Mouse (Mus musculus): ENCODE results near the gene Prrt2. TPM values are rescaled to one million over a fixed set of nuclear protein-coding genes. Genes with fewer than 3 reads are reported as not detected.

The Prrt2 gene
- polyA plus RNA-seq, 1 experiment from 2014 or later = 3.2 TPM

DNA sequence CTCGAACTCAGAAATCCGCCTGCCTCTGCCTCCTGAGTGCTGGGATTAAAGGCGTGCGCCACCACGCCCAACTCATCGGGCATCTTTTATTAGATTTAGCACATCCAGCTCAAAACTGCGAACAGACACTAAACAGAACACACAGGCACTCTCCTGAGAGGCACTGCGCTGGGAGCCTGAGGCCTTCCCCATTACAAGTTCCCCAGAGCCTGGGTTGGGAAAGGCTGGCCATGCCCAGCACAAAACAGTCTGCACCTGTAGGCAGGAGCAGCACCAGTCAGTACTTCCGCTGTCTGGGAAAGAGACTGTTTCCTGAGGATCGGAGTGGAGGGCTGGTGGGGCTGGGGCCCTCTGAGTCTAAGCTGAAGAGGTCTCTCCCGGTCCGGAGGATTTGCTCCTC, 6.0 kb downstream of the Prrt2 start:
- Histone ChIP-seq H3K27me3 (ENCODE audit: control insufficient read depth, insufficient read depth, low read length) (no peaks in the 10 kb centered on the region), H3K27ac (replicated peaks in 1 of 2; ENCODE audit: control insufficient read depth in 1 of 2, insufficient read depth in 1 of 2, low read depth in 2 of 2, low read length in 2 of 2) (no peak overlapping the region)

DNA sequence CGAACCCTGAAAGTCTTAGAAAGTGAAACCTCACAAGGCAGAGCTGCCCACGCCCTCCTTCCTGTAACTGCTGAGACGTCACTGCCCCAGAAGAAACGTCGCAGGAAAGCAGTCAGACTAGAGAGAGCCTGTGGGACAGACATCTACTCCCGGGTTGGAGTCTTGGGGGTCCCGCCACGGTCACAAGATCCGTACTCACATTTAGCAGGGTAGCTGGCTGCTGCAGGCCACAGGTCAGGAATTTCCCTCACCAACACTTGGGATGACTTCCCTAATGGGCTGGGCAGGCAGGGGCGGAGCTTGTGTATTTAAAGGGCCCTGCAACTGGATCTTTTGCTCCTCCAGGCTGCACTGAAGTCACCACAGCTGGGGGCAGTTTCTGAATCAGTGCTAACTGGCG, 6.7 kb downstream of the Prrt2 start, which contains the start of gene Mvp:
TSS of gene Mvp (minus strand) at position 302 of the 400 bp plus-strand sequence.
- Histone ChIP-seq H3K4me2 (ENCODE audit: low read length) (peak within 1 kb of the TSS; percentile 81), H3K9ac (ENCODE audit: low read length) (peak within 1 kb of the TSS; percentile 63), H3K4me3 (ENCODE audit: control insufficient read depth in 1 of 2, insufficient read depth in 1 of 2, low read depth in 1 of 2, low read length in 2 of 2) (peak within 1 kb of the TSS; percentile 46 to 62), H3K27ac (replicated peaks in 1 of 2; ENCODE audit: control insufficient read depth in 1 of 2, insufficient read depth in 1 of 2, low read depth in 2 of 2, low read length in 2 of 2) (no peak within 1 kb of the TSS), H3K36me3 (ENCODE audit: control insufficient read depth, insufficient read depth, low read length) (peaks cover 31% of the 10 kb centered on the region), H3K4me1 (ENCODE audit: control insufficient read depth in 2 of 2, insufficient read depth in 2 of 2, low read length in 2 of 2) (peaks cover 15 to 31% of the 10 kb centered on the region in 2 experiments), H3K9me3 (ENCODE audit: control insufficient read depth, low read length) (no peaks in the 10 kb centered on the region), H3K27me3 (ENCODE audit: control insufficient read depth, insufficient read depth, low read length) (no peaks in the 10 kb centered on the region)
- 26% methylated on average over 11 of the region's 11 CpGs for WGBS
- no peak for ATAC-seq (ENCODE audit: insufficient number of reproducible peaks, insufficient read depth, low FRiP score, low read depth)

More for the DNA sequence above, 6.0 kb downstream of the Prrt2 start:
- Histone ChIP-seq H3K4me3 (ENCODE audit: control insufficient read depth in 1 of 2, insufficient read depth in 1 of 2, low read depth in 1 of 2, low read length in 2 of 2) (no peak overlapping the region), H3K9ac (ENCODE audit: low read length) (peak overlapping the region; percentile 16; the same call in 1 of the 2 replicates), H3K36me3 (ENCODE audit: control insufficient read depth, insufficient read depth, low read length) (peaks cover 31% of the 10 kb centered on the region), H3K9me3 (ENCODE audit: control insufficient read depth, low read length) (no peaks in the 10 kb centered on the region), H3K4me2 (ENCODE audit: low read length) (peak overlapping the region; percentile 67; the same call in 1 of the 2 replicates), H3K4me1 (ENCODE audit: control insufficient read depth in 2 of 2, insufficient read depth in 2 of 2, low read length in 2 of 2) (peaks cover 15 to 32% of the 10 kb centered on the region in 2 experiments)
- WGBS = 89% methylated on average over 12 of the region's 12 CpGs
- ATAC-seq (ENCODE audit: insufficient number of reproducible peaks, insufficient read depth, low FRiP score, low read depth) = no peak

DNA sequence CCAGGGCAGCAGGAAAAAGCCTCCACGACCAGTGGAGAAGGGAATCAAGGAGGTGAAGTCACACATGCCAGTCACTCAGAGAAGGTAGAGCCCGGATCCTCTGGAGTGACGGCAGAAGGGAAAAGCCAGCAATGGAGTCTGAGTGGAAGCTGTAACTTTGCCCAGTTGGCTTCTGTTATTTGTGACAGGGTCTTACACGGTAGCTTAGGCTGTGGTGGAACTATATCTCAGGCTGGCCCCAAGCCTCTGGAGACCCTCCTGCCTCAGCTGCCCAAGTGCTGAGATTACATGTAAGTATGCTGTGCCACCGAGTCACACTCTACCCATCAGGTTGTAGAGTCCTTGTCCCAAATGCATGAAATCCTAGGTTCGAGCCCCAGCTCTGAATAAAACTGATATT, 7.6 kb downstream of the Prrt2 start:
- no peak overlapping the region for H3K4me3 ChIP-seq (ENCODE audit: control insufficient read depth in 1 of 2, insufficient read depth in 1 of 2, low read depth in 1 of 2, low read length in 2 of 2)
- H3K4me1 ChIP-seq (ENCODE audit: control insufficient read depth in 2 of 2, insufficient read depth in 2 of 2, low read length in 2 of 2) = peaks cover 18 to 36% of the 10 kb centered on the region in 2 experiments
- no peak for ATAC-seq (ENCODE audit: insufficient number of reproducible peaks, insufficient read depth, low FRiP score, low read depth)
- H3K36me3 ChIP-seq (ENCODE audit: control insufficient read depth, insufficient read depth, low read length) = peaks cover 31% of the 10 kb centered on the region
- H3K9ac ChIP-seq (ENCODE audit: low read length) = no peak overlapping the region
- peak overlapping the region; percentile 67 for H3K4me2 ChIP-seq (ENCODE audit: low read length)
- no peaks in the 10 kb centered on the region for H3K9me3 ChIP-seq (ENCODE audit: control insufficient read depth, low read length)
- 90% methylated on average over 6 of the region's 6 CpGs for WGBS
- no peak overlapping the region for H3K27ac ChIP-seq (replicated peaks in 1 of 2; ENCODE audit: control insufficient read depth in 1 of 2, insufficient read depth in 1 of 2, low read depth in 2 of 2, low read length in 2 of 2)
- H3K27me3 ChIP-seq (ENCODE audit: control insufficient read depth, insufficient read depth, low read length) = no peaks in the 10 kb centered on the region

GRCm38 (mm10) chr7:127012845-127013244, 8.2 kb downstream of the Prrt2 start:
- Histone ChIP-seq H3K4me3 (ENCODE audit: control insufficient read depth in 1 of 2, insufficient read depth in 1 of 2, low read depth in 1 of 2, low read length in 2 of 2) (no peak overlapping the region), H3K9me3 (ENCODE audit: control insufficient read depth, low read length) (no peaks in the 10 kb centered on the region), H3K27me3 (ENCODE audit: control insufficient read depth, insufficient read depth, low read length) (no peaks in the 10 kb centered on the region), H3K9ac (ENCODE audit: low read length) (no peak overlapping the region), H3K27ac (replicated peaks in 1 of 2; ENCODE audit: control insufficient read depth in 1 of 2, insufficient read depth in 1 of 2, low read depth in 2 of 2, low read length in 2 of 2) (no peak overlapping the region), H3K4me1 (ENCODE audit: control insufficient read depth in 2 of 2, insufficient read depth in 2 of 2, low read length in 2 of 2) (peaks cover 21 to 36% of the 10 kb centered on the region in 2 experiments), H3K4me2 (ENCODE audit: low read length) (no peak overlapping the region), H3K36me3 (ENCODE audit: control insufficient read depth, insufficient read depth, low read length) (peaks cover 31% of the 10 kb centered on the region)
- ATAC-seq (ENCODE audit: insufficient number of reproducible peaks, insufficient read depth, low FRiP score, low read depth) = no peak
- 91% methylated on average over 10 of the region's 10 CpGs for WGBS

DNA sequence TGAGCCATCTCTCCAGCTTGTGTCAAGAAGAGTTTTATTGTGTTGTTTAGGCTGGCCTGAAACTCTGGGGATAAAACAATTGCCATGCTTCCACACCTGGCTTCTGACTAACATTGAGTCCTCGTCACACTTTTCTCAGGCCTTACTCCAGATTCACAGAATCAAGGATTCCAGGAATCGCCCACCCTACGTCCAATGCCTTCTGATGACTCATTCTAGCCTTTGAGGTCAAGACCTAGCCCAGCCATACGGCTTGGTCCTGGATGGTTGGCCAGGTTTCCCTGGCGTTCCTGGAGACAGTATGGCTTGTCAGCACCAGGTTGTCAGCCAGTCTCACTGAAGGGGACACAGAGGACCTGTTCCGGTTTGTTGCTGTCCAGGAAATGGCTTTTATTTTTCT, 8.6 kb downstream of the Prrt2 start:
- WGBS = 71% methylated on average over 6 of the region's 6 CpGs
- peaks cover 21 to 32% of the 10 kb centered on the region in 2 experiments for H3K4me1 ChIP-seq (ENCODE audit: control insufficient read depth in 2 of 2, insufficient read depth in 2 of 2, low read length in 2 of 2)

DNA sequence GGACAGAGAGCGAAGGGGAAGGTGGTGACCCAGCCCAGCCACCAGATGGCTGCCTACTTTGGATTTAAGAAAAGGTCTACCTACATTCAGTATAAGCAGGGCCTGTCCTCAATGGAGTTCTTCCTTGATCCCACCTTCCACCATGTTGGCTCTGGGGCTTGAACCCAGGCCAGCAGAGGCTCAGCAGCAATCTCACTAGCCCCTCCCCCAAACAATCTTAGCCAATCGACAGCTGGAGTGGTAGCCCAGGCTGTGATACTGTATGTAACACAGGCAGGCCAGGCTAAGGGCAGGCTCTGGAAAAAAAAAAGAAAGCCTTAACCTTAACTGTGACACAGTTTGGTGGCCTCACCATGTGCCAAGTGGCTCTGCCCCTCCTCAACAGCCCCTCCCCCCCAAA, 9.3 kb downstream of the Prrt2 start:
- H3K4me2 ChIP-seq (ENCODE audit: low read length) = no peak overlapping the region
- H3K9ac ChIP-seq (ENCODE audit: low read length) = no peak overlapping the region
- H3K4me3 ChIP-seq (ENCODE audit: control insufficient read depth in 1 of 2, insufficient read depth in 1 of 2, low read depth in 1 of 2, low read length in 2 of 2) = no peak overlapping the region
- peaks cover 31% of the 10 kb centered on the region for H3K36me3 ChIP-seq (ENCODE audit: control insufficient read depth, insufficient read depth, low read length)
- no peaks in the 10 kb centered on the region for H3K27me3 ChIP-seq (ENCODE audit: control insufficient read depth, insufficient read depth, low read length)
- H3K4me1 ChIP-seq (ENCODE audit: control insufficient read depth in 2 of 2, insufficient read depth in 2 of 2, low read length in 2 of 2) = peaks cover 21 to 32% of the 10 kb centered on the region in 2 experiments
- 65% methylated on average over 2 of the region's 2 CpGs for WGBS
- H3K27ac ChIP-seq (replicated peaks in 1 of 2; ENCODE audit: control insufficient read depth in 1 of 2, insufficient read depth in 1 of 2, low read depth in 2 of 2, low read length in 2 of 2) = no peak overlapping the region
- ATAC-seq (ENCODE audit: insufficient number of reproducible peaks, insufficient read depth, low FRiP score, low read depth) = no peak
- H3K9me3 ChIP-seq (ENCODE audit: control insufficient read depth, low read length) = no peaks in the 10 kb centered on the region

More for the DNA sequence above, 8.6 kb downstream of the Prrt2 start:
- Histone ChIP-seq H3K4me3 (ENCODE audit: control insufficient read depth in 1 of 2, insufficient read depth in 1 of 2, low read depth in 1 of 2, low read length in 2 of 2) (no peak overlapping the region), H3K27ac (replicated peaks in 1 of 2; ENCODE audit: control insufficient read depth in 1 of 2, insufficient read depth in 1 of 2, low read depth in 2 of 2, low read length in 2 of 2) (no peak overlapping the region), H3K4me2 (ENCODE audit: low read length) (no peak overlapping the region), H3K27me3 (ENCODE audit: control insufficient read depth, insufficient read depth, low read length) (no peaks in the 10 kb centered on the region), H3K9ac (ENCODE audit: low read length) (no peak overlapping the region), H3K9me3 (ENCODE audit: control insufficient read depth, low read length) (no peaks in the 10 kb centered on the region), H3K36me3 (ENCODE audit: control insufficient read depth, insufficient read depth, low read length) (peaks cover 31% of the 10 kb centered on the region)
- ATAC-seq (ENCODE audit: insufficient number of reproducible peaks, insufficient read depth, low FRiP score, low read depth) = no peak

GRCm38 (mm10) chr7:127011051-127011450, 10.0 kb downstream of the Prrt2 start:
- Histone ChIP-seq H3K4me1 (ENCODE audit: control insufficient read depth in 2 of 2, insufficient read depth in 2 of 2, low read length in 2 of 2) (peaks cover 23 to 32% of the 10 kb centered on the region in 2 experiments), H3K36me3 (ENCODE audit: control insufficient read depth, insufficient read depth, low read length) (peaks cover 31% of the 10 kb centered on the region), H3K4me2 (ENCODE audit: low read length) (no peak overlapping the region), H3K9ac (ENCODE audit: low read length) (no peak overlapping the region), H3K27me3 (ENCODE audit: control insufficient read depth, insufficient read depth, low read length) (no peaks in the 10 kb centered on the region), H3K4me3 (ENCODE audit: control insufficient read depth in 1 of 2, insufficient read depth in 1 of 2, low read depth in 1 of 2, low read length in 2 of 2) (no peak overlapping the region), H3K27ac (replicated peaks in 1 of 2; ENCODE audit: control insufficient read depth in 1 of 2, insufficient read depth in 1 of 2, low read depth in 2 of 2, low read length in 2 of 2) (no peak overlapping the region), H3K9me3 (ENCODE audit: control insufficient read depth, low read length) (no peaks in the 10 kb centered on the region)
- no peak for ATAC-seq (ENCODE audit: insufficient number of reproducible peaks, insufficient read depth, low FRiP score, low read depth)
- 96% methylated on average over 2 of the region's 2 CpGs for WGBS
